Mouse (Mus musculus) kidney, embryonic 16.5 days (tissue): ENCODE data around the gene Slc9a6. TPM values are rescaled to one million over a fixed set of nuclear protein-coding genes. Genes with fewer than 3 reads are reported as not detected.

Experiments
- microRNA-seq: library from miRNA; unstranded; fragments of <30 nt; microRNA quantifications from one replicate; pipeline ENCODE4, GENCODE M21; 2016
- polyA plus RNA-seq: library from polyadenylated mRNA; unstranded; fragments of >200 nt; fragmentation: Nextera tagmentation; extraction: Ambion mirVana; gene quantifications from 2 replicates; pipeline ENCODE4 v1.2.1, GENCODE M21; 2015

Gene Slc9a6
- polyA plus RNA-seq, 1 experiment from 2014 or later = 13.1 TPM

Small RNA genes lying within 50 kb of the gene (microRNA-seq; reads per million reads assigned to microRNA genes)
- gene Mir5116 = not detected

Other genes starting within 250 kb of the Slc9a6 start
- 8.0 TPM in 2 replicates for gene Smim10l2a, start 235.2 kb upstream of the Slc9a6 start, polyA plus RNA-seq
- gene Gm2174, start 161.8 kb upstream of the Slc9a6 start, polyA plus RNA-seq = 2.0 and 3.5 TPM in 2 replicates
- 31.9 and 32.2 TPM in 2 replicates for gene Ints6l, start 154.9 kb upstream of the Slc9a6 start, polyA plus RNA-seq
- not detected in 2 replicates for gene Gm10477, start 85.0 kb upstream of the Slc9a6 start, polyA plus RNA-seq
- not detected in 2 replicates for gene Gm648, start 60.2 kb upstream of the Slc9a6 start, polyA plus RNA-seq
- 28.7 and 32.5 TPM in 2 replicates for gene Mmgt1, start 11.7 kb upstream of the Slc9a6 start, polyA plus RNA-seq
- 98.0 and 110 TPM in 2 replicates for gene Fhl1, start 122.0 kb downstream of the Slc9a6 start, polyA plus RNA-seq
- gene Map7d3, start 212.6 kb downstream of the Slc9a6 start, polyA plus RNA-seq = 1.5 and 1.6 TPM in 2 replicates